Mouse (Mus musculus) lung, postnatal 0 days (tissue): ENCODE results near the gene Tmed6.

Experiments used
- CTCF ChIP-seq: IDR thresholded peaks from 2 replicates; pipeline ENCODE4 v1.5.1; 2016; ENCODE audit warnings: antibody characterized with exemption, mild to moderate bottlenecking
- EP300 ChIP-seq: IDR thresholded peaks from 2 replicates; pipeline ENCODE4 v1.6.1; 2016; ENCODE audit warnings: antibody characterized with exemption, mild to moderate bottlenecking, control low read depth

DNA sequence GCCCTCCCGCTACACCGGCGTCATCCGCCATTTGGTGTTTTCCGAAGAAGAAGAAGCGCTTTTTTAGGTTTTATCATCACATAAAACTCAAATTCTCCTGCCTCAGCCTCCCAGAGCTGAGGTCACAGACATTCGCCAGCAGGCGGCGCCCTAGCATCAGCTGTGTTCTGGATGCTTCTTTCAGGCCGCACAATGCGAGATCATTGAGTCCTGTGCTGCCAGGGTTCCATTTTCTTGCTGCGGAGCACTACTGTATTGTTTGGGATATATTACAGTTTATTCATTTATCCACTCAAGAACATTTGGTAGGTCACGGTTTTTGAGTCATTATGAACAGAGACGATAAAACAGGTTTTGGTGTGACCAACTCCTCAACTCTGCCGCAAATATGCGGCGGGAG is 19.9 kb upstream of the Tmed6 start:
- TF ChIP-seq CTCF (peak; percentile 49), EP300 (no peak)
